Mouse (Mus musculus) hindbrain, embryonic 16.5 days (tissue): ENCODE measurements around the gene Fbxl13. TPM values are rescaled to one million over a fixed set of nuclear protein-coding genes. Genes with fewer than 3 reads are reported as not detected.

ENCODE experiments used
- ATAC-seq: fragments of 200-750 bp; cut with Nextera tagmentation; 2 replicates; pipeline ENCODE4 v1.8.0; 2017; ENCODE audit warnings: moderate TSS enrichment, moderate library complexity
- H3K27ac ChIP-seq: fragments of 300-500 bp; sonication (generic); 2 replicates; pipeline ENCODE4 v1.5.1; 2014; ENCODE audit warnings: low read depth, mild to moderate bottlenecking, control low read depth, low read length, moderate library complexity
- H3K27me3 ChIP-seq: fragments of 300-500 bp; sonication (generic); replicated peaks from 2 replicates; pipeline ENCODE4 v1.6.1; 2014; ENCODE audit warnings: low read length; ENCODE audit not compliant: control insufficient read depth, insufficient read depth
- H3K36me3 ChIP-seq: fragments of 300-500 bp; sonication (generic); 2 replicates; pipeline ENCODE4 v1.6.1; 2014; ENCODE audit warnings: mild to moderate bottlenecking, low read length, moderate library complexity, mixed read lengths; ENCODE audit not compliant: control insufficient read depth, insufficient read depth
- H3K4me1 ChIP-seq: fragments of 300-500 bp; sonication (generic); 2 replicates; pipeline ENCODE4 v1.6.1; 2014; ENCODE audit warnings: low read depth, low read length; ENCODE audit not compliant: control insufficient read depth, insufficient read depth
- H3K4me2 ChIP-seq: fragments of 300-500 bp; sonication (generic); 2 replicates; pipeline ENCODE4 v1.6.1; 2014; ENCODE audit warnings: mild to moderate bottlenecking, low read length, control low read depth, moderate library complexity
- H3K4me3 ChIP-seq: fragments of 300-500 bp; sonication (generic); 2 replicates; pipeline ENCODE4 v1.5.1; 2014; ENCODE audit warnings: mild to moderate bottlenecking, low read length, control low read depth, moderate library complexity
- H3K9ac ChIP-seq: fragments of 300-500 bp; sonication (generic); 2 replicates; pipeline ENCODE4 v1.6.1; 2014; ENCODE audit warnings: low read depth, mild to moderate bottlenecking, control low read depth, low read length, moderate library complexity
- H3K9me3 ChIP-seq: fragments of 300-500 bp; sonication (generic); 2 replicates; pipeline ENCODE4 v1.6.1; 2014; ENCODE audit warnings: mild to moderate bottlenecking, low read length, moderate library complexity; ENCODE audit not compliant: control insufficient read depth
- WGBS: fragments of 180-500 bp; shearing (Covaris S2); extraction: QIAGEN DNeasy Blood & Tissue Kit; methylation state at CpG from one replicate; pipeline ENCODE4 v1.1.7; 2014; 5-methylcytosine and 5-hydroxymethylcytosine counted together
- polyA plus RNA-seq: library from polyadenylated mRNA; unstranded; fragments of >200 nt; fragmentation: Nextera tagmentation; extraction: Ambion mirVana; gene quantifications from 2 replicates; pipeline ENCODE4 v1.2.1, GENCODE M21; 2015

Gene Fbxl13
- polyA plus RNA-seq, 1 experiment from 2014 or later = 0.21 TPM

GRCm38 (mm10) chr5:21678363-21678762 is 32.9 kb upstream of the Fbxl13 start:
- Histone ChIP-seq H3K4me3 (no peak overlapping the region), H3K36me3 (no peaks in the 10 kb centered on the region; the same call in 1 of the 2 replicates), H3K4me2 (no peak overlapping the region), H3K9me3 (no peaks in the 10 kb centered on the region), H3K9ac (no peak overlapping the region), H3K4me1 (no peaks in the 10 kb centered on the region; the same call in 1 of the 2 replicates), H3K27me3 (no peaks in the 10 kb centered on the region), H3K27ac (no peak overlapping the region)
- WGBS = 98% methylated on average over 9 of the region's 9 CpGs
- no peak for ATAC-seq

GRCm38 (mm10) chr5:21677939-21678338 is 32.5 kb upstream of the Fbxl13 start:
- ATAC-seq = no peak
- Histone ChIP-seq H3K4me2 (no peak overlapping the region), H3K27me3 (no peaks in the 10 kb centered on the region), H3K4me1 (no peaks in the 10 kb centered on the region; the same call in 1 of the 2 replicates), H3K27ac (no peak overlapping the region), H3K4me3 (no peak overlapping the region), H3K36me3 (no peaks in the 10 kb centered on the region; the same call in 1 of the 2 replicates), H3K9me3 (no peaks in the 10 kb centered on the region), H3K9ac (no peak overlapping the region)
- 92% methylated on average over 6 of the region's 6 CpGs for WGBS

DNA sequence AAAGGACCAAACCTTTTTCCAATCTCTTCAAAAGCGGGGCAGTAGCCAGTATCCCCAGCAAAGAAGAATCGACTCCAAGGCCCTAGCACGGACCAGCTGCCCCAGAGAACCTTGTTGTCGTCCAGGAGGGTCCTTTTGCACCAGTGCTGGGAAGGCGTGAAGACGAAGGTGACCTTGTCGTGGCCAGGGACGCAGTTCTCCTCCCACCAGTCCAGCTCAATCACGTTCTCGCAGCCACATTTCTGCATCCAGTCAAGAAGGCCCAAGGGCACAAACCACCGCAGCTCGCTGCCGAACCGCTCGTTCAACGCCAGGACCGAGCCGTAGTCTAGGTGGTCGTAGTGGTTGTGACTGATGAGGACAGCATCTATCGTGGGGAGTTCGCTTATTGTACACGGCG is 30.1 kb upstream of the Fbxl13 start:
- ATAC-seq = no peak
- H3K9ac ChIP-seq = no peak overlapping the region
- H3K4me1 ChIP-seq = no peaks in the 10 kb centered on the region; the same call in 1 of the 2 replicates
- H3K4me2 ChIP-seq = no peak overlapping the region
- no peak overlapping the region for H3K4me3 ChIP-seq
- no peaks in the 10 kb centered on the region for H3K9me3 ChIP-seq
- no peaks in the 10 kb centered on the region for H3K27me3 ChIP-seq
- H3K36me3 ChIP-seq = no peaks in the 10 kb centered on the region; the same call in 1 of the 2 replicates
- 96% methylated on average over 23 of the region's 23 CpGs for WGBS
- no peak overlapping the region for H3K27ac ChIP-seq

GRCm38 (mm10) chr5:21675019-21675418 is 29.6 kb upstream of the Fbxl13 start:
- no peak overlapping the region for H3K27ac ChIP-seq
- H3K27me3 ChIP-seq = no peaks in the 10 kb centered on the region
- ATAC-seq = no peak

DNA sequence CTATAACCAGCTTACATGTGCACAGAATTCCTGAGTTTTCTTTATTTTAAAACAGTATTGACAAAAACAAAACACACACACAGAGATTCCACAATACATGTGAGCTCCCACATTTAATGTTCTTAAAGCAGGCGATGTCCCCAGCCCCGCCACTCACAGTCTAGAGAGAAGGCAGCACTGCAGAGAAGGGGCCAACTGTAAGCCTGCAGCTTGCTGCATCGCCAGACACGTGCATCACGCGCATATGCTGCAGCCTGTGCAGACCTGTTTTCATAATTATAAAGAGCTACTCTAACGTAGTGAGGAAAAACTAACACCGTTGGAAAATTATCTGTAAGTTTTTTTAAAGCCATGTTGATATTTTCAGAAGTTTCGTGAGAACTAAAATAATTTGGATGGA is 28.3 kb upstream of the Fbxl13 start:
- Histone ChIP-seq H3K9me3 (no peaks in the 10 kb centered on the region), H3K27ac (no peak overlapping the region), H3K36me3 (no peaks in the 10 kb centered on the region; the same call in 1 of the 2 replicates), H3K4me1 (no peaks in the 10 kb centered on the region; the same call in 1 of the 2 replicates), H3K27me3 (no peaks in the 10 kb centered on the region), H3K4me2 (no peak overlapping the region), H3K4me3 (no peak overlapping the region), H3K9ac (no peak overlapping the region)
- no peak for ATAC-seq
- 75% methylated on average over 9 of the region's 9 CpGs for WGBS

More at GRCm38 (mm10) chr5:21675019-21675418, 29.6 kb upstream of the Fbxl13 start:
- Histone ChIP-seq H3K4me3 (no peak overlapping the region), H3K4me1 (no peaks in the 10 kb centered on the region; the same call in 1 of the 2 replicates), H3K4me2 (no peak overlapping the region), H3K9me3 (no peaks in the 10 kb centered on the region), H3K9ac (no peak overlapping the region), H3K36me3 (no peaks in the 10 kb centered on the region; the same call in 1 of the 2 replicates)
- WGBS = 83% methylated on average over 12 of the region's 12 CpGs

- Histone ChIP-seq H3K9ac (no peak overlapping the region), H3K4me1 (no peaks in the 10 kb centered on the region; the same call in 1 of the 2 replicates), H3K4me2 (peak overlapping the region; percentile 35), H3K27ac (no peak overlapping the region), H3K4me3 (0 out of 2 replicates have a peak overlapping the region, but pooled peaks have one; percentile 4), H3K36me3 (no peaks in the 10 kb centered on the region; the same call in 1 of the 2 replicates), H3K27me3 (no peaks in the 10 kb centered on the region), H3K9me3 (no peaks in the 10 kb centered on the region)
- ATAC-seq = peak; percentile 74
- WGBS = 44% methylated on average over 23 of the region's 23 CpGs
Observed at GRCm38 (mm10) chr5:21672812-21673635, 27.6 kb upstream of the Fbxl13 start.

GRCm38 (mm10) chr5:21669307-21669706 is 23.9 kb upstream of the Fbxl13 start:
- Histone ChIP-seq H3K4me1 (no peaks in the 10 kb centered on the region; the same call in 1 of the 2 replicates), H3K36me3 (no peaks in the 10 kb centered on the region), H3K4me2 (no peak overlapping the region), H3K4me3 (no peak overlapping the region), H3K27me3 (no peaks in the 10 kb centered on the region), H3K9me3 (no peaks in the 10 kb centered on the region), H3K9ac (no peak overlapping the region), H3K27ac (no peak overlapping the region)
- WGBS = 92% methylated on average over 2 of the region's 2 CpGs
- no peak for ATAC-seq

GRCm38 (mm10) chr5:21667191-21668137 is 22.0 kb upstream of the Fbxl13 start:
- Histone ChIP-seq H3K27me3 (no peaks in the 10 kb centered on the region), H3K4me2 (no peak overlapping the region), H3K27ac (no peak overlapping the region), H3K9ac (no peak overlapping the region), H3K9me3 (no peaks in the 10 kb centered on the region), H3K4me3 (no peak overlapping the region), H3K4me1 (no peaks in the 10 kb centered on the region), H3K36me3 (peaks cover 5% of the 10 kb centered on the region)
- 54% methylated on average over 8 of the region's 8 CpGs for WGBS
- ATAC-seq = no peak
